Mouse (Mus musculus) stomach, embryonic 15.5 days (tissue): ENCODE results near the gene Wfs1. TPM values are rescaled to one million over a fixed set of nuclear protein-coding genes. Genes with fewer than 3 reads are reported as not detected.
A peak's percentile ranks its signal among the peaks of the same experiment; 100 is the strongest.
"Not testable (repeated sequence)": the region's sequence is repeated elsewhere in the genome, so short reads cannot be mapped to it uniquely, and the experiment has no call there.

Experiments used
- ATAC-seq: fragments of 200-750 bp; cut with Nextera tagmentation; 2 replicates; pipeline ENCODE4 v1.8.0; 2017; ENCODE audit warnings: low read depth, moderate number of reproducible peaks, moderate TSS enrichment; ENCODE audit not compliant: insufficient read depth, low FRiP score
- H3K27ac ChIP-seq: fragments of 300-500 bp; sonication (generic); 2 replicates; pipeline ENCODE4 v1.5.1; 2015; ENCODE audit warnings: mild to moderate bottlenecking, inconsistent platforms
- H3K27me3 ChIP-seq: fragments of 300-500 bp; sonication (generic); replicated peaks from 2 replicates; pipeline ENCODE4 v1.6.1; 2015; ENCODE audit warnings: inconsistent platforms
- H3K36me3 ChIP-seq: fragments of 300-500 bp; sonication (generic); 2 replicates; pipeline ENCODE4 v1.6.1; 2015; ENCODE audit warnings: inconsistent platforms
- H3K4me1 ChIP-seq: fragments of 300-500 bp; sonication (generic); 2 replicates; pipeline ENCODE4 v1.6.1; 2015; ENCODE audit warnings: inconsistent platforms
- H3K4me2 ChIP-seq: fragments of 300-500 bp; sonication (generic); 2 replicates; pipeline ENCODE4 v1.6.1; 2015; ENCODE audit warnings: mild to moderate bottlenecking, inconsistent platforms
- H3K4me3 ChIP-seq: fragments of 300-500 bp; sonication (generic); replicated peaks from 2 replicates; pipeline ENCODE4 v1.5.1; 2015; ENCODE audit warnings: inconsistent platforms
- H3K9ac ChIP-seq: fragments of 300-500 bp; sonication (generic); 2 replicates; pipeline ENCODE4 v1.6.1; 2015; ENCODE audit warnings: inconsistent platforms
- H3K9me3 ChIP-seq: fragments of 300-500 bp; sonication (generic); 2 replicates; pipeline ENCODE4 v1.6.1; 2016; ENCODE audit warnings: inconsistent platforms
- WGBS: fragments of 180-500 bp; shearing (Covaris S2); methylation state at CpG from one replicate; pipeline ENCODE4 v1.1.7; 2015; 5-methylcytosine and 5-hydroxymethylcytosine counted together
- polyA plus RNA-seq: library from polyadenylated mRNA; unstranded; fragments of >200 nt; fragmentation: Nextera tagmentation; extraction: Ambion mirVana; gene quantifications from 2 replicates; pipeline ENCODE4 v1.2.1, GENCODE M21; 2015

Gene Wfs1
- polyA plus RNA-seq, 1 experiment from 2014 or later = 10.8 TPM

DNA sequence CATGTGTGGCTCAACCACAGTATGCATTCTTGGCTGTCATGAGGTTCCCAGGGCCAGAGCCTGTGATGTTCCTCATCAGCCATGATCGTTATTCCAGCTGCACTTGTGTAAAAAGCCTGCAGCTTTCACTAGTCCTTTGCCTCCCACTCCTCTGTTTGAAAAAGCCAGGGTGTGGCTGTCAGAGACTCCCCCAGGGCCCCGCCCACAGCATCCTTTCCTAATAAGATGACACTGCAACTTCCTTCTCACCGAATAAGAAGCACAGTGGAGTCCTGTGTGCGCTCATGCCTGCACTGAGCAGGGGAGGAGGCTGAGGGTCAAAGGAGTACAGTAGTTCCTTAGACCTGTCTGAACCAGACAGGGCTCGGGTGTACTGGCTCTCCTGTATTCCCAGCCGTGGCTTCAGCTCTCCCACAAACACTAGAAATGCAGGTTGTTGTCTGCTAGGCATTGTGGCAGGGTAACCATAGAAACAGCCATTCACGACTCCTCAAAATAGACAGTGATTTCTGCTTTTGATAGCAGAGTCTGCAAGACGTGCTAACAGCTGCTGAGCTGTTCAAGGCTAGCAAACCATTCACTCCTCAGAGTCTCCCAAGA is 43.8 kb downstream of the Wfs1 start:
- Histone ChIP-seq H3K4me3 (no peak overlapping the region), H3K36me3 (no peaks in the 10 kb centered on the region), H3K9me3 (no peaks in the 10 kb centered on the region), H3K9ac (no peak overlapping the region), H3K4me2 (no peak overlapping the region), H3K4me1 (no peaks in the 10 kb centered on the region), H3K27me3 (no peaks in the 10 kb centered on the region), H3K27ac (no peak overlapping the region)
- 42% methylated on average over 8 of the region's 8 CpGs for WGBS
- ATAC-seq = no peak

GRCm38 (mm10) chr5:36944552-36944951 is 44.5 kb downstream of the Wfs1 start:
- H3K9me3 ChIP-seq = no peaks in the 10 kb centered on the region
- ATAC-seq = no peak
- no peaks in the 10 kb centered on the region for H3K4me1 ChIP-seq
- H3K27ac ChIP-seq = no peak overlapping the region
- no peaks in the 10 kb centered on the region for H3K36me3 ChIP-seq
- no peak overlapping the region for H3K4me2 ChIP-seq
- H3K27me3 ChIP-seq = no peaks in the 10 kb centered on the region
- no peak overlapping the region for H3K4me3 ChIP-seq
- WGBS = 51% methylated on average over 5 of the region's 5 CpGs
- no peak overlapping the region for H3K9ac ChIP-seq

- Histone ChIP-seq H3K9ac (no peak overlapping the region), H3K36me3 (no peaks in the 10 kb centered on the region), H3K27ac (no peak overlapping the region), H3K27me3 (no peaks in the 10 kb centered on the region), H3K4me3 (no peak overlapping the region), H3K9me3 (no peaks in the 10 kb centered on the region), H3K4me2 (no peak overlapping the region), H3K4me1 (no peaks in the 10 kb centered on the region)
- no peak for ATAC-seq
- WGBS = 82% methylated on average over 2 of the region's 2 CpGs
Measured at GRCm38 (mm10) chr5:36942446-36942845, 46.6 kb downstream of the Wfs1 start.

DNA sequence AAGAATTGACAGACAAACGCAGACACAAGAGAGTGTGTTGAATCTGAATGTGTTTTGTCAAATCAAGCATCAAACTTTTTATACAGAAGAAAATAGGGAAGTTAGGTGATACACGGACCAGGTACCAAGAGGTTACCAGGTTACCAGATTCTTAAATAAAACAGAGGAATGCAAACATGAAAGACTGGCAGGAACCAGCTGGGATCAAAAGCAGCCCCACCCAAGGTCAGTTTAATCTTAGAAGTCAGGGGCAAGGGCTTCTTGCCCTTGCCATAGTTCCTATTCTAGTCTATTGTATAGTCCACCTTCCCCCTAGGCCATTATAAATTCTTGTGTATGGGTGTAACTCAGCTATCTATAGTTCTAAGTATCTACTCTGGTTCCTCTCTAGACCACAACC is 50.0 kb downstream of the Wfs1 start:
- ATAC-seq, H3K4me2 ChIP-seq, H3K27ac ChIP-seq, H3K27me3 ChIP-seq, H3K36me3 ChIP-seq, H3K4me1 ChIP-seq, H3K9ac ChIP-seq, H3K4me3 ChIP-seq, H3K9me3 ChIP-seq: not testable (repeated sequence)
- 56% methylated on average over 2 of the region's 2 CpGs for WGBS

DNA sequence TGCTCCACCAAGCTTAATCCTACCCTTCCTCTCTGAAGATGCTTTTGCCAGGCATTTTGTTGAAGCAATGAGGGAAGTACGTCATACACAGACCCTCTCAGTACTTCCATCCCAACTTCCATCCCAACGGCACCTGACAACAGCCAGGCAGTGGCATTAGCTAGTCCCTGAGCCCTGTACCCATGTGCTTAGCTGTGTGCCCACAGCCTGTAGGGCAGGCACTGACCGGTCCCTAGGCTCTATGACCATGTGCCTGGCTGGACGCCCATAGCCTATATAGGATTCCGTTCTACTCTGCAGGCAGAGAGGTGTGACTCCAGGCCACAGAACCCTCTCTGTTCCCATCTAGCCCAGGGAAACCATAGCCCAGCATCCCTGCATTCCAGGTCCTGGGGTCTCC is 51.0 kb downstream of the Wfs1 start:
- Histone ChIP-seq H3K4me2 (no peak overlapping the region), H3K9ac (no peak overlapping the region), H3K4me1 (no peaks in the 10 kb centered on the region), H3K9me3 (no peaks in the 10 kb centered on the region), H3K27ac (no peak overlapping the region), H3K36me3 (no peaks in the 10 kb centered on the region), H3K27me3 (no peaks in the 10 kb centered on the region), H3K4me3 (no peak overlapping the region)
- no peak for ATAC-seq
- WGBS = 94% methylated on average over 5 of the region's 5 CpGs

- no peak for ATAC-seq
Measured at GRCm38 (mm10) chr5:36936548-36936947, 52.5 kb downstream of the Wfs1 start.

DNA sequence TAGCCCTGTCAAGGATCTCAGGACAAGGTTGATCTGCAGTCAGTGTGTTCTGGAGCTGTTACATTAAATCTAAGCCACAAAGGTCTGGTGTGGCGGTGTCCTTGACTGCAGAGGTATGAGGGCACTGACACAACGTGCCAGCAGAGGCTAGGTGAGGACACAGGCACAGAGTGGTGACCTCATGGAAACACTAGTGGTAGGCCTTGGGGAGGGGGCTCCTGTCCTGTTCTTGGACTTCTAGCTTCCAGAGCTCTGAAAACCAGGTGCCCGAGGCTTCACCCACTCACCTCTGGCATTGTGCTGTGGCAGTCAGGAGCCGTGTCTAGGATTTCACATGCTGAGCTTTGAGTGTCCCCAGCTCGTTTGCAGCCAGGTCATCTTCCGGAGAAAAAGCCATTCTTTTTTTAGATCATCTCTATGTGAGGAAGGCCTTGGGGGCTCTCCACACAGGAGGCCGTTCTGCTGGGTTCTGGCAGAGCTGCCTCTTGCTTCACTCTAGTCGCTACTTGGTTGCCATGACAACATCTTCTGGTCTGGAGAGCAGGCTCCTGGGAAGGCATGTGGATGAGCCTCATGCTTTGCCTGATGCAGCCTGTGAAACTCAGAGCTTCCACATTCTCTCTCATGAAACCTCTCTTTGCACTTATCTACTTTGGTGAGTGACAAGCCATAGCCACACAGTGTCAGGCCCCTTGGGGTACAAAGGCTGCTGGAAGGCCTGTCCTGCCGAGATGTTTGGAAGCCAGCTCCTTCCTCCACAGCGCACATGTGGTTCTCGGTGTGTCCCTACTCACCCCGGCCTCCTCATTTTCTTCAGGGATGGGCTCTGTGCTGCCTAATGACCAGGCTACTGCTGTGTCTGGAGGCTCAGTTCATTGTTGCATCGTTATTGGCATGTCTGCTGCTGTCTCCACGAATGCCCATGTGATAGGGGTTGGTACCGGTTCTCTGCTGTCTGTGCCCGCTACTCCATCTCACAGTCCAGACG is 53.2 kb downstream of the Wfs1 start:
- Histone ChIP-seq H3K9ac (no peak overlapping the region), H3K27me3 (no peaks in the 10 kb centered on the region), H3K36me3 (no peaks in the 10 kb centered on the region), H3K4me2 (no peak overlapping the region), H3K4me1 (no peaks in the 10 kb centered on the region), H3K27ac (no peak overlapping the region), H3K9me3 (no peaks in the 10 kb centered on the region), H3K4me3 (no peak overlapping the region)
- no peak for ATAC-seq
- 64% methylated on average over 17 of the region's 17 CpGs for WGBS

More at GRCm38 (mm10) chr5:36936548-36936947, 52.5 kb downstream of the Wfs1 start:
- H3K4me2 ChIP-seq = no peak overlapping the region
- 76% methylated on average over 7 of the region's 7 CpGs for WGBS
- no peaks in the 10 kb centered on the region for H3K36me3 ChIP-seq
- H3K27me3 ChIP-seq = no peaks in the 10 kb centered on the region
- no peaks in the 10 kb centered on the region for H3K9me3 ChIP-seq
- H3K4me3 ChIP-seq = no peak overlapping the region
- H3K27ac ChIP-seq = no peak overlapping the region
- no peaks in the 10 kb centered on the region for H3K4me1 ChIP-seq
- no peak overlapping the region for H3K9ac ChIP-seq

- Histone ChIP-seq H3K4me2 (no peak overlapping the region), H3K4me3 (no peak overlapping the region), H3K36me3 (no peaks in the 10 kb centered on the region), H3K27me3 (no peaks in the 10 kb centered on the region), H3K9ac (no peak overlapping the region), H3K9me3 (no peaks in the 10 kb centered on the region), H3K27ac (no peak overlapping the region), H3K4me1 (no peaks in the 10 kb centered on the region)
- ATAC-seq = peak; percentile 55
- 51% methylated on average over 8 of the region's 8 CpGs for WGBS
Measured at GRCm38 (mm10) chr5:36933383-36933782, 55.6 kb downstream of the Wfs1 start.

- Histone ChIP-seq H3K36me3 (no peaks in the 10 kb centered on the region), H3K4me1 (no peaks in the 10 kb centered on the region), H3K4me3 (no peak overlapping the region), H3K27me3 (no peaks in the 10 kb centered on the region), H3K9me3 (no peaks in the 10 kb centered on the region), H3K27ac (no peak overlapping the region), H3K4me2 (no peak overlapping the region), H3K9ac (no peak overlapping the region)
- ATAC-seq = no peak
- WGBS = 58% methylated on average over 3 of the region's 3 CpGs
Measured at GRCm38 (mm10) chr5:36929376-36929775, 59.6 kb downstream of the Wfs1 start.

- Histone ChIP-seq H3K4me2 (no peak overlapping the region), H3K4me1 (no peaks in the 10 kb centered on the region), H3K4me3 (no peak overlapping the region), H3K27me3 (no peaks in the 10 kb centered on the region), H3K36me3 (no peaks in the 10 kb centered on the region), H3K9ac (no peak overlapping the region), H3K27ac (no peak overlapping the region), H3K9me3 (no peaks in the 10 kb centered on the region)
- ATAC-seq = no peak
- 46% methylated on average over 4 of the region's 4 CpGs for whole genome bisulfite sequencing
Measured at GRCm38 (mm10) chr5:36928701-36929100, 60.3 kb downstream of the Wfs1 start.

DNA sequence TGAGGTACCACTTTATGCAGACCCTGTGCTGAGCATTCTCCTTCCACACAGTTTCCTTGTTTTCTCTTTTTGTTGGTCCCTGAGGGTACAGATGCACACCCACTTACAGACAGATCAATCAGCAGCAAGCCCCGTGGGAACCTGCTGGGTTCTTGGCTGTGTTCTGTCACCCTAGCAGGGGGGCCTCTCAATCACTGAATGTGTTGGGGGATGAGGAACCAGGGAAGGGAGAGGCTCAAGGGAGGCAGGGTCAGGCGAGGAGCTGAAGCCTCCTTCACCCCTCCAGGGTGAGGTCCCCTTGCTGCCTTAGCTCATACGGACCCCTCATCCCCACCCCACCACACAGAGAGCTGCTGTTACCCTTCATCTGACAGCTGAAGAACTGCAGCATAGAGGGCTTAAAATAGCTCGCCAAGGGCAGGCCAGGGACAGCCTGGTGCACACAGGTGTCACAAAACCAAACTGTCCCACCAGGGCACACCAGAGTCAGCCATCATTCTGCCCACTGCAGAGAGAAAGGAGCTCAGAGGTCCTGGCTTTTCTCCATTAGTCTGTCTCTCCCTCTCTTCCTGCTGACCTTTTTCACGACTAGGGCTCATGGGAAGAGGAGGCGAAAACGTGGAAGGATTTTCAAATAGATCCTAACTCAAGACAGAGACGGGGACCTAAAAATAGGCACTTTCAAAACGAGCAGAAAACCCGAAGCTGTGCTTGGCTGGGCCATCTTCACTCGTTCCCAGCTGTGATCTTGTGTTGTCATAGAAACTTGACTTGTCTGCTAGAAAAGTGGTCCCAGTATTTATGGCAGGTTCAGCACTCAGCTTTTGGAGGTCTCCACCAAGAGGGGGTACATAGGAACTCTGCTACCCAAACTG is 64.9 kb downstream of the Wfs1 start:
- Histone ChIP-seq H3K9ac (no peak overlapping the region), H3K4me2 (no peak overlapping the region), H3K9me3 (no peaks in the 10 kb centered on the region), H3K4me3 (no peak overlapping the region), H3K4me1 (no peaks in the 10 kb centered on the region), H3K36me3 (no peaks in the 10 kb centered on the region), H3K27me3 (no peaks in the 10 kb centered on the region), H3K27ac (no peak overlapping the region)
- no peak for ATAC-seq
- 35% methylated on average over 11 of the region's 11 CpGs for WGBS

DNA sequence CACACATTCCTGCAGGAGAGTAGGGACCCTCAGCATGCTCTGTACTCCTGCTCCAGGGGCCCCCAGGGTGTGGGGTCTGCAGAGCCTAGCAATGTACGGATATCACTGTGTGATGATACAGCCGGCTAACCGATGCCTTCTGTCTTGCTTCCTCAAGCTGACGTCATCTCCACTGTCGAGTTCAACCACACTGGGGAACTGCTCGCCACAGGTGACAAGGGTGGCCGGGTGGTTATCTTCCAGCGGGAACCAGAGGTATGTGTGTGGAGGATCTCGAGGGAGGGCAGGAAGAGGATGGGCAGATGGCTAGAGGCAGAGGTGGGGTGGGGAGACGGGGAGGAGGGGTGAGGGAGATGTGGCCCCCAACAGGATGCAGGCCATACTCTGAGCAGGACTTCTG is 66.2 kb downstream of the Wfs1 start:
- Histone ChIP-seq H3K9me3 (no peaks in the 10 kb centered on the region), H3K4me2 (no peak overlapping the region), H3K9ac (no peak overlapping the region), H3K27me3 (no peaks in the 10 kb centered on the region), H3K36me3 (no peaks in the 10 kb centered on the region), H3K27ac (no peak overlapping the region), H3K4me3 (no peak overlapping the region), H3K4me1 (no peaks in the 10 kb centered on the region)
- WGBS = 65% methylated on average over 10 of the region's 10 CpGs
- no peak for ATAC-seq
